Mouse (Mus musculus): Measurements from ENCODE around the gene Wfikkn1.
"Not testable (repeated sequence)": the region's sequence is repeated elsewhere in the genome, so short reads cannot be mapped to it uniquely, and the experiment has no call there.

Gene Wfikkn1

GRCm38 (mm10) chr17:25883824-25884223, 3.2 kb upstream of the Wfikkn1 start:
- no peak for DNase-seq (ENCODE audit: low spot score)

- DNase-seq (ENCODE audit: low spot score): no peak
These were observed 2.6 kb upstream of the Wfikkn1 start for GRCm38 (mm10) chr17:25883268-25883667.

- peak; percentile 44 for DNase-seq (ENCODE audit: low spot score)
These were observed 1.6 kb upstream of the Wfikkn1 start for GRCm38 (mm10) chr17:25882306-25882705.

- peak; percentile 79 for DNase-seq (ENCODE audit: low spot score)
These were observed 1.0 kb upstream of the Wfikkn1 start for GRCm38 (mm10) chr17:25881691-25882090.

GRCm38 (mm10) chr17:25880913-25881641, 419 bp upstream of the Wfikkn1 start:
- DNase-seq (ENCODE audit: low spot score): peak; percentile 94

- no peak for DNase-seq (ENCODE audit: low spot score)
These were observed 908 bp downstream of the Wfikkn1 start for GRCm38 (mm10) chr17:25879750-25880149.

- DNase-seq (ENCODE audit: low spot score): peak; percentile 75
These were observed 1.4 kb downstream of the Wfikkn1 start for GRCm38 (mm10) chr17:25879261-25879660.

- DNase-seq (ENCODE audit: low spot score): no peak
These were observed 2.0 kb downstream of the Wfikkn1 start for GRCm38 (mm10) chr17:25878611-25879180.

GRCm38 (mm10) chr17:25877741-25878610, 2.7 kb downstream of the Wfikkn1 start:
- no peak for DNase-seq (ENCODE audit: low spot score)

GRCm38 (mm10) chr17:25877025-25877424, 3.6 kb downstream of the Wfikkn1 start:
- DNase-seq (ENCODE audit: low spot score): no peak

- DNase-seq (ENCODE audit: low spot score): peak; percentile 13
These were observed 4.2 kb downstream of the Wfikkn1 start for GRCm38 (mm10) chr17:25876347-25876915.

GRCm38 (mm10) chr17:25875171-25876136, 5.2 kb downstream of the Wfikkn1 start:
- peak; percentile 94 for DNase-seq (ENCODE audit: low spot score)

GRCm38 (mm10) chr17:25874721-25875170, 5.9 kb downstream of the Wfikkn1 start, which contains the start of gene Mettl26:
TSS of gene Mettl26 (plus strand) at chr17:25875074.
- peak; percentile 97 for DNase-seq (ENCODE audit: low spot score)

- no peak for DNase-seq (ENCODE audit: low spot score)
These were observed 6.4 kb downstream of the Wfikkn1 start for GRCm38 (mm10) chr17:25874148-25874720.

GRCm38 (mm10) chr17:25873405-25874147, 7.1 kb downstream of the Wfikkn1 start:
- peak; percentile 24 for DNase-seq (ENCODE audit: low spot score)

- DNase-seq (ENCODE audit: low spot score): no peak
These were observed 8.0 kb downstream of the Wfikkn1 start for GRCm38 (mm10) chr17:25872676-25873075.

GRCm38 (mm10) chr17:25871566-25871965, 9.1 kb downstream of the Wfikkn1 start:
- not testable (repeated sequence) for DNase-seq (ENCODE audit: low spot score)

- no peak for DNase-seq (ENCODE audit: low spot score)
These were observed 10.7 kb downstream of the Wfikkn1 start for GRCm38 (mm10) chr17:25869954-25870353.

- no peak for DNase-seq (ENCODE audit: low spot score)
These were observed 11.2 kb downstream of the Wfikkn1 start for GRCm38 (mm10) chr17:25869498-25869897.
